Mouse (Mus musculus) lung, adult 2 months (tissue): ENCODE results near the gene Gm9817.

Experiments used
- CTCF ChIP-seq: fragments of 200-500 bp; IDR thresholded peaks from 2 replicates; pipeline ENCODE4 v1.5.1; 2011; ENCODE audit warnings: mild to moderate bottlenecking, low read length, control low read depth; ENCODE audit not compliant: insufficient read depth
- POLR2A ChIP-seq: fragments of 200-500 bp; IDR thresholded peaks from 2 replicates; pipeline ENCODE4 v1.6.1; 2011; ENCODE audit warnings: low read depth, mild to moderate bottlenecking, control low read depth, low read length, borderline replicate concordance; ENCODE audit errors: extremely low read depth

DNA sequence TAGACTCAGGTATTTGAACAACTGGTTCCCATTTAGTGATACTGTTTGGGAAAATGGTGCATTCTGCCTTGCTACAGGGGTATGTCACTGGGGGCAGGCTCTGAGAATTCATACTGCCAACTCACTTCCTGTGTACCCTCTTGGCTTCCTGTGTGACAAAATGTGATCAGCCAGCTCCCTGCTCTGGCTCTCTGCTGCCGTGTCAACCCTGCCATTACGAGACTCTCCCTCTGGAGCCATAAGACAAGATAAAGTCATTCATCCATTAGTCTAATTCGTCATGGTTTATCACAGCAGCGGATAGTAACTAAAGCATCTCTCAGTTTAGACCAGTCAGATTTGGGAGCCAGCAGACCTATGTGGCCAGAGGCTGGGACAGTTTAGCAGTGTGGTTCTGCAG lies 38.3 kb upstream of the Gm9817 start:
- TF ChIP-seq CTCF, result no peak
- TF ChIP-seq POLR2A, result no peak
